In genomic region chr4:134087412-134087811, GRCm38 (mm10) we compare ENCODE assay signal across 8 mouse cellular contexts. TPM values are rescaled to one million over a fixed set of nuclear protein-coding genes. Genes with fewer than 3 reads are reported as not detected.
DNase-seq lines count a peak whose midpoint lies in the region; ATAC-seq lines count a peak whose summit lies in the region.
"Had no signal": no experiment of that assay in that cellular context is flagged by ENCODE, and none has a peak within 500 bp of the region (broad histone marks: within the 10 kb centered on the region; RNA-seq: fewer than 3 reads in every experiment).

No protein-coding gene starts in this region.

- 0 out of 2 replicates have a peak, but pooled peaks cover 1% of the 10 kb centered on the region for H3K4me1 ChIP-seq in limb, embryonic 12.5 days (replicated peaks)
- peaks cover 2% of the 10 kb centered on the region; the same call in 1 of the 2 replicates for H3K4me1 ChIP-seq in midbrain, embryonic 15.5 days

- ATAC-seq in limb, embryonic 12.5 days (ENCODE audit: insufficient number of reproducible peaks, insufficient read depth, low FRiP score, low TSS enrichment, low read depth) = peak; percentile 35; the same call in 1 of the 2 replicates
- no peak for ATAC-seq in midbrain, embryonic 15.5 days (replicated peaks)

- H3K9ac ChIP-seq in limb, embryonic 12.5 days (replicated peaks) = no peak overlapping the region
- H3K9ac ChIP-seq in midbrain, embryonic 15.5 days = no peak overlapping the region

- H3K9me3 ChIP-seq in limb, embryonic 12.5 days = no peaks in the 10 kb centered on the region
- no peaks in the 10 kb centered on the region for H3K9me3 ChIP-seq in midbrain, embryonic 15.5 days

- H3K4me3 ChIP-seq in limb, embryonic 12.5 days (replicated peaks) = no peak overlapping the region
- H3K4me3 ChIP-seq in midbrain, embryonic 15.5 days = no peak overlapping the region

- H3K36me3 ChIP-seq in limb, embryonic 12.5 days = no peaks in the 10 kb centered on the region
- H3K36me3 ChIP-seq in midbrain, embryonic 15.5 days (replicated peaks) = no peaks in the 10 kb centered on the region

- no peak overlapping the region for H3K27ac ChIP-seq in limb, embryonic 12.5 days
- no peak overlapping the region for H3K27ac ChIP-seq in midbrain, embryonic 15.5 days

- H3K27me3 ChIP-seq in limb, embryonic 12.5 days = peaks cover 4% of the 10 kb centered on the region; the same call in 1 of the 2 replicates
- H3K27me3 ChIP-seq in midbrain, embryonic 15.5 days (replicated peaks) = peaks cover 5% of the 10 kb centered on the region

- H3K4me2 ChIP-seq in limb, embryonic 12.5 days = no peak overlapping the region
- H3K4me2 ChIP-seq in midbrain, embryonic 15.5 days = peak overlapping the region; percentile 28; the same call in 1 of the 2 replicates

- WGBS in limb, embryonic 12.5 days = 42% methylated on average over 7 of the region's 7 CpGs
- 40% methylated on average over 7 of the region's 7 CpGs for WGBS in midbrain, embryonic 15.5 days

- peak; percentile 41 for DNase-seq in A20 (ENCODE audit: low read depth, low spot score)
- DNase-seq in CD8-positive naive resting alpha-beta T cell, adult 2 months (ENCODE audit: low read depth in 2 of 2, low spot score in 2 of 2) = peak; percentile 45 to 62
- peak; percentile 62 for DNase-seq in cerebellum, adult 9-10 months
- DNase-seq in heart, postnatal 4 days = peak; percentile 47
- DNase-seq in yolk sac, embryonic 10.5 days (ENCODE audit: low spot score) = peak; percentile 26

RNA-seq across cellular contexts. Expression of gene Cd52, which starts 7.5 kb away (rescaled TPM):
- total RNA-seq in heart, postnatal 4 days (2021) = 1 to 10 TPM; 4.3 to 5.6 TPM
- polyA plus RNA-seq in limb, embryonic 12.5 days (2016; fragmentation: Nextera tagmentation; extraction: Ambion mirVana) = 7.7 and 7.9 TPM in 2 replicates
- polyA plus RNA-seq in midbrain, embryonic 15.5 days (2015; fragmentation: Nextera tagmentation; extraction: Ambion mirVana) = 2.1 and 2.8 TPM in 2 replicates

RNA-seq across cellular contexts. Expression of gene Ubxn11, which starts 15.0 kb away (rescaled TPM):
- 1 to 10 TPM; 1.2 to 2.0 TPM for total RNA-seq in heart, postnatal 4 days (2021)
- polyA plus RNA-seq in limb, embryonic 12.5 days (2016; fragmentation: Nextera tagmentation; extraction: Ambion mirVana) = 9.6 and 10.4 TPM in 2 replicates
- polyA plus RNA-seq in midbrain, embryonic 15.5 days (2015; fragmentation: Nextera tagmentation; extraction: Ambion mirVana) = 17.2 and 19.1 TPM in 2 replicates

RNA-seq across cellular contexts. Expression of gene Crybg2, which starts 26.8 kb away (rescaled TPM):
- not detected for total RNA-seq in heart, postnatal 4 days (2021)
- 5.6 and 6.1 TPM in 2 replicates for polyA plus RNA-seq in limb, embryonic 12.5 days (2016; fragmentation: Nextera tagmentation; extraction: Ambion mirVana)
- 2.4 and 4.2 TPM in 2 replicates for polyA plus RNA-seq in midbrain, embryonic 15.5 days (2015; fragmentation: Nextera tagmentation; extraction: Ambion mirVana)

RNA-seq across cellular contexts. Expression of gene Zfp683, which starts 33.8 kb away (rescaled TPM):
- not detected for total RNA-seq in heart, postnatal 4 days (2021)
- polyA plus RNA-seq in limb, embryonic 12.5 days (2016; fragmentation: Nextera tagmentation; extraction: Ambion mirVana) = not detected in 2 replicates
- not detected in 2 replicates for polyA plus RNA-seq in midbrain, embryonic 15.5 days (2015; fragmentation: Nextera tagmentation; extraction: Ambion mirVana)
- total RNA-seq: layer of hippocampus, adult 18-20 months had no signal

RNA-seq across cellular contexts. Expression of gene Sh3bgrl3, which starts 41.2 kb away (rescaled TPM):
- total RNA-seq in heart, postnatal 4 days (2021) = 10 to 100 TPM; 70.4 to 72.6 TPM
- polyA plus RNA-seq in limb, embryonic 12.5 days (2016; fragmentation: Nextera tagmentation; extraction: Ambion mirVana) = 318 and 336 TPM in 2 replicates
- polyA plus RNA-seq in midbrain, embryonic 15.5 days (2015; fragmentation: Nextera tagmentation; extraction: Ambion mirVana) = 386 and 393 TPM in 2 replicates
